Mouse (Mus musculus): ENCODE data around the gene Prpf3.
"Not testable (repeated sequence)": the region's sequence is repeated elsewhere in the genome, so short reads cannot be mapped to it uniquely, and the experiment has no call there.

The Prpf3 gene

GRCm38 (mm10) chr3:95820046-95821010 is 35.4 kb downstream of the Prpf3 start:
- DNase-seq (ENCODE audit: inconsistent age in 2 of 2, low spot score in 1 of 2): no peak

GRCm38 (mm10) chr3:95819351-95819985 is 36.2 kb downstream of the Prpf3 start:
- peak; percentile 100 for DNase-seq (ENCODE audit: inconsistent age in 2 of 2, low spot score in 1 of 2)

- peak; percentile 85 to 94 for DNase-seq (ENCODE audit: inconsistent age in 2 of 2, low spot score in 1 of 2)
Observed at GRCm38 (mm10) chr3:95818571-95819288, 37.0 kb downstream of the Prpf3 start, which contains the start of gene Rprd2. Gene Rprd2, minus strand, starts transcription at chr3:95818863.

- DNase-seq (ENCODE audit: inconsistent age in 2 of 2, low spot score in 1 of 2): peak; percentile 63 to 88
Observed at GRCm38 (mm10) chr3:95818026-95818511, 37.6 kb downstream of the Prpf3 start.

GRCm38 (mm10) chr3:95816681-95817080 is 39.0 kb downstream of the Prpf3 start:
- no peak for DNase-seq (ENCODE audit: inconsistent age in 2 of 2, low spot score in 1 of 2)

- no peak for DNase-seq (ENCODE audit: inconsistent age in 2 of 2, low spot score in 1 of 2)
Observed at GRCm38 (mm10) chr3:95808384-95808783, 47.3 kb downstream of the Prpf3 start.

GRCm38 (mm10) chr3:95807630-95808029 is 48.1 kb downstream of the Prpf3 start:
- not testable (repeated sequence) for DNase-seq (ENCODE audit: inconsistent age in 2 of 2, low spot score in 1 of 2)

- DNase-seq (ENCODE audit: inconsistent age in 2 of 2, low spot score in 1 of 2): no peak
Observed at GRCm38 (mm10) chr3:95806677-95807076, 49.0 kb downstream of the Prpf3 start.

GRCm38 (mm10) chr3:95803851-95804250 is 51.8 kb downstream of the Prpf3 start:
- DNase-seq (ENCODE audit: inconsistent age in 2 of 2, low spot score in 1 of 2): no peak

- no peak for DNase-seq (ENCODE audit: inconsistent age in 2 of 2, low spot score in 1 of 2)
Observed at GRCm38 (mm10) chr3:95798756-95799155, 56.9 kb downstream of the Prpf3 start.

GRCm38 (mm10) chr3:95794299-95794698 is 61.4 kb downstream of the Prpf3 start:
- no peak for DNase-seq (ENCODE audit: inconsistent age in 2 of 2, low spot score in 1 of 2)

GRCm38 (mm10) chr3:95793662-95794061 is 62.0 kb downstream of the Prpf3 start:
- no peak for DNase-seq (ENCODE audit: inconsistent age in 2 of 2, low spot score in 1 of 2)

- DNase-seq (ENCODE audit: inconsistent age in 2 of 2, low spot score in 1 of 2): no peak
Observed at GRCm38 (mm10) chr3:95785501-95785900, 70.2 kb downstream of the Prpf3 start.

Data from adrenal gland, adult (tissue).